Mouse (Mus musculus) liver, embryonic 14.5 days (tissue): Measurements from ENCODE around the gene Cnpy2.

Experiments
- CTCF ChIP-seq: IDR thresholded peaks from 2 replicates; pipeline ENCODE4 v1.5.1; 2016; ENCODE audit warnings: antibody characterized with exemption, low read depth, control low read depth
- EP300 ChIP-seq: IDR thresholded peaks from 2 replicates; pipeline ENCODE4 v1.6.1; 2016; ENCODE audit warnings: antibody characterized with exemption, low read depth

DNA sequence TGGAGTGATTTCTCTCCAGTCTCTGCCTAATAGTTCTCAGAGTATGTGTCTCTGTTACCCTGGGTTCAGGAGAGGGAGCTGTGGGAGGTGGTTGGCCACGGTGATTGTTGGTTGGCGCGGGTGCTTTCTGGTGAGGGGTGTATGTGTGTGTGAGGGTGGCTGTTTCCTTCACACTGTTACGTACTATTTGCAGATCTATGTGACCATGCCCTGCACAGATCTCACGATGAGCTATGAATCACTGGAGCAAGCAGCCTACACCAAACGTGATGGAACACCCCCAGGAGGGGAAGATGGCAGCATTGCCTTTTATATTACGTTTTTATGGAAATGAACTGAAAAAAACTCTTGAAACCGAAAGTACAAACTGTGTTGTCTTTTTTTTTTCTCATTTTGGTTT, 4.6 kb downstream of the Cnpy2 start:
- no peak for TF ChIP-seq CTCF
- TF ChIP-seq EP300, result no peak
